Mouse (Mus musculus) intestine, postnatal 0 days (tissue): ENCODE measurements around the gene Arih2. TPM values are rescaled to one million over a fixed set of nuclear protein-coding genes. Genes with fewer than 3 reads are reported as not detected.

Source experiments
- ATAC-seq: fragments of 200-750 bp; cut with Nextera tagmentation; 2 replicates; pipeline ENCODE4 v1.8.0; 2017; ENCODE audit warnings: mild to moderate bottlenecking, moderate TSS enrichment, moderate library complexity
- H3K27ac ChIP-seq: fragments of 300-500 bp; sonication (generic); 2 replicates; pipeline ENCODE4 v1.5.1; 2014; ENCODE audit warnings: mild to moderate bottlenecking, low read depth, low read length, moderate library complexity
- H3K27me3 ChIP-seq: fragments of 300-500 bp; sonication (generic); replicated peaks from 2 replicates; pipeline ENCODE4 v1.6.1; 2014; ENCODE audit warnings: low read length, mixed read lengths; ENCODE audit not compliant: control insufficient read depth, insufficient read depth
- H3K36me3 ChIP-seq: fragments of 300-500 bp; sonication (generic); 2 replicates; pipeline ENCODE4 v1.6.1; 2014; ENCODE audit warnings: mild to moderate bottlenecking, moderate library complexity; ENCODE audit not compliant: control insufficient read depth, insufficient read depth
- H3K4me1 ChIP-seq: fragments of 300-500 bp; sonication (generic); replicated peaks from 2 replicates; pipeline ENCODE4 v1.6.1; 2014; ENCODE audit warnings: antibody characterized with exemption, low read length, mixed read lengths; ENCODE audit not compliant: control insufficient read depth, insufficient read depth
- H3K4me2 ChIP-seq: fragments of 300-500 bp; sonication (generic); replicated peaks from 2 replicates; pipeline ENCODE4 v1.6.1; 2014; ENCODE audit warnings: low read depth, mild to moderate bottlenecking, moderate library complexity
- H3K4me3 ChIP-seq: fragments of 300-500 bp; sonication (generic); 2 replicates; pipeline ENCODE4 v1.5.1; 2014; ENCODE audit warnings: low read depth, low read length
- H3K9ac ChIP-seq: fragments of 300-500 bp; sonication (generic); 2 replicates; pipeline ENCODE4 v1.6.1; 2014; ENCODE audit warnings: mild to moderate bottlenecking, low read depth, low read length
- H3K9me3 ChIP-seq: fragments of 300-500 bp; sonication (generic); 2 replicates; pipeline ENCODE4 v1.6.1; 2016; ENCODE audit warnings: mixed run types; ENCODE audit not compliant: control insufficient read depth
- CTCF ChIP-seq: sonication (generic); IDR thresholded peaks from 2 replicates; pipeline ENCODE4 v1.5.1; 2016; ENCODE audit warnings: low read depth, mild to moderate bottlenecking, control low read depth, antibody characterized with exemption, moderate library complexity
- WGBS: fragments of 180-500 bp; shearing (Covaris S2); extraction: QIAGEN DNeasy Blood & Tissue Kit; methylation state at CpG from one replicate; pipeline ENCODE4 v1.1.7; 2014; 5-methylcytosine and 5-hydroxymethylcytosine counted together
- polyA plus RNA-seq: library from polyadenylated mRNA; unstranded; fragments of >200 nt; fragmentation: Nextera tagmentation; extraction: Ambion mirVana; gene quantifications from 2 replicates; pipeline ENCODE4 v1.2.1, GENCODE M21; 2015

Gene Arih2
- polyA plus RNA-seq, 1 experiment from 2014 or later, result 22.6 TPM

DNA sequence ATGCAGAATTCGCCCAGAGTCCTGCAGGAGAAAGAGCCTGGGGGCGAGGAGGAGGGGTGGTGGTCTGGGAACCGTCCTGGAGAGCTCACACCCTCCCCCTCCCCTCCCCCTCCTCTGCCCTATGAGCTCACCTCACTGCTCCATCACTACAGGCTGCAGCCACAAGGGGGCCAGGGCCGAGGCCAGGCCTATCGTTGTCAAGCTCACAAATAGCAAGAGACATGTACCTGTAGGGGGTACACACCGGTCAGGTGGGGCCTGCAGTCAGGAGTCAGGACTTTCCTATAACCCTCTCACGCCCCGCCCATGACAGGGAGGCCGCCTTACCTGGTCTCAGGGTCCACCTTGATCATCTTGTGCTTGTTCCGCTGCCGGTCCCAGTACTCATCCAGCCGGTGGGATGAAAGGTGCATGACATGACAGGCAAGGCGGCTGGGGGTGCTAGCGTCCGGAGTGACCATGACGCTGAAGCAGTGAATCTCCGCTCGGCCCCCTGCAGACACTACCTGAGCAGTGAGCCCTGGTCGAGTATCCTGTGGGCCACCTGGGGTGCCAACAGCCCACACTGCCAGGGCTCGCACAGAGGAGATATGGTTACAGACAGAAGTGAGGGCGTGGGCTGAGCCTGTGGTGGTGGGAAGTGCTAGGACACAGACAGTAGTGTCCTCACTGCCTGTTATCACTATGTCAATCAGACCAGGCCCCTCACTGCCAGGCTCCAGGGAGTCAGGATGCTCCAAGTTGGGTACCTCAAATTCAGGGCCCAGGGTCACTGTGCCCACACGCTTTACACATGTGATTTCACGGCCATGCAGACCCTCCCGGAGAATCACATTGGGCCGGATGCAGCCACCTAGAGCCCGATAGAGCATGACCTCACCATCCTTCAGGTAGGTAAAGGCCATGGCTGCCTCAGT is 75.2 kb downstream of the Arih2 start:
- Histone ChIP-seq H3K9ac (no peak overlapping the region), H3K4me1 (0 out of 2 replicates have a peak, but pooled peaks cover 3% of the 10 kb centered on the region), H3K27me3 (no peaks in the 10 kb centered on the region), H3K27ac (no peak overlapping the region), H3K9me3 (no peaks in the 10 kb centered on the region), H3K4me3 (no peak overlapping the region), H3K36me3 (peaks cover 45% of the 10 kb centered on the region), H3K4me2 (no peak overlapping the region)
- TF ChIP-seq CTCF, result peak; percentile 82
- WGBS, result 62% methylated on average over 25 of the region's 26 CpGs
- ATAC-seq, result no peak

DNA sequence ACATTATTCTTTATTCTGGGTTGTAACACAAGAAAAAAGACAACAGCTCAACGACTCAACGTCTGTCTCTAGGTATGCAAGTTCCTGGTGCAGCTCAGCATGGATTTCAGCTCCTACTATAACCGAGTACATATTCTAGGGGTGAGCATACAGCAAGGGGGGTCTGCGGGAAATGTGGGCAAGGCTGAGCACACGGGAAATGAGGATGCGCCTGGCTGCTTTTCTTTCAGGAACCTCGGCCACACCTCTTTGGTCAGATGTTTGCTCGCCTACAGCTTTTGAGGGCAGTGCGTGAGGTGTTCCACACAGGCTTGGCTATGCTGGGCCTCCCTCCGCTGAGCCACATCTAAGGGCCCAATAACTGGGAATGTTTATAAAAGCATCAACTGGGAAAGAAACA is 76.9 kb downstream of the Arih2 start:
- TF ChIP-seq CTCF, result no peak
- Histone ChIP-seq H3K4me2 (no peak overlapping the region), H3K27me3 (no peaks in the 10 kb centered on the region), H3K9me3 (no peaks in the 10 kb centered on the region), H3K27ac (no peak overlapping the region), H3K4me1 (peaks cover 10% of the 10 kb centered on the region; the same call in 1 of the 2 replicates), H3K4me3 (no peak overlapping the region), H3K9ac (no peak overlapping the region), H3K36me3 (peaks cover 45% of the 10 kb centered on the region)
- 73% methylated on average over 10 of the region's 10 CpGs for WGBS
- no peak for ATAC-seq

DNA sequence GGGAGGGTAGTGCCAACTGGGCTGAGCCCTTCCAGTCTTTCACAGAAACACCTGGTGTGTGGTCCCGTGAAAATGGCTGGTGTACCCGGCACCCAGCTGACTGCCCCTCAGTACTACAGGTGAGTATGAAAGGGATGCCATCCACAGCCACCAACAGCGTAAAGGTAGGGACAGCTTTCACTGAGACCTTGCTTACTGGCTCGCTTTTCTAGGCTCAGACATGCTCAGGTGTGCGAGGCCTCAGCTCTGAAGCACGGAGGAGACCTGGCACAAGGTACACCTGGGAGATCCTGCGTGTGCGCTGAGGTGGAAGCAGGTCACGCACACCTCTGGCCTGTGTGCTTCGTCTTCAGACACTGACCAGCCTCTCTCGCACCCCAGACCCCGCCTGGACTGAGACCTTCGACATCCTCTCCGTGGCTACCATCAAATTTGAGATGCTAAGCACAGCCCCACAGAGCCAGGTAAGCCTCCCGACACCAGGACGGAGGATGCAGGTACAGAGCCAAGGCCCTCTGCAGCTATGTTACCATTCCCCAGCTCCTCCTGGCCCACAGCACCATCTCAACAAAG is 77.7 kb downstream of the Arih2 start:
- Histone ChIP-seq H3K4me2 (no peak overlapping the region), H3K9ac (no peak overlapping the region), H3K4me1 (peaks cover 10% of the 10 kb centered on the region; the same call in 1 of the 2 replicates), H3K9me3 (no peaks in the 10 kb centered on the region), H3K27me3 (no peaks in the 10 kb centered on the region), H3K36me3 (peaks cover 45% of the 10 kb centered on the region), H3K27ac (no peak overlapping the region), H3K4me3 (no peak overlapping the region)
- TF ChIP-seq CTCF, result no peak
- ATAC-seq, result no peak
- 93% methylated on average over 16 of the region's 16 CpGs for WGBS

DNA sequence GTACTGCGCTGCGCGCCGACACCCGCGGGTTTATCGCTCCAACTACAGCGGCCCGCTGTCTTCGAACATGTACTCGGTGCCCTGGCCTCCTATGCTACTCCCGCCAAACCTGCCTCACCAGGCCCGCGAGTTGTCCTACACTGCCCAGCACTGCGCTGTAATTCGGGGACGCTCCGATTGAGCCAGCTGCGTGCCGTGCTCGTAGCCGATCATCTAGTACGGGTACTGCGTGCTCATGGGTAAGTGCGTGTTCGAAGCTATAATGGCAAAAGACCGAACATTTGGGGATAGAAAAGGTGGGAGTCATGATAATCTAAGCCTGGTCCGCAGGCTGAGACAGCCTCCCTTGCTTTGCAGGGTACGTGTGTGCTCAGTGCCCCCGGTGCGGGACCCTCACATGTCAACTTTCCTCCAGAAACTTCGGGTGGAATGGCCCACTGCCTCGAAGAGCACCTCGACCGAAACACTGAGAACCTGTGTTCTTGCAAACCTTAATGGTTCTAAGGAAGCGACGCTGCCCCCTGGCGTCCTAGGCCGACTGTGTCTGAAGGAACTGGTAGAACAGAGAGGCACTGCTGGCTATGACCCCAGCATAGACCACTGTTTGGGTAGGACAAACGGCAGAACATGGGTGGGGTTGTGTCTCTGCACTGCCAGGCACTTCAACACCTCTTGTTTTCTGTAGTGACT is 78.8 kb downstream of the Arih2 start:
- TF ChIP-seq CTCF, result peak; percentile 86
- H3K4me2 ChIP-seq, result peak overlapping the region; percentile 98
- H3K9ac ChIP-seq, result peak overlapping the region; percentile 45; the same call in 1 of the 2 replicates
- H3K27ac ChIP-seq, result peak overlapping the region; percentile 42; the same call in 1 of the 2 replicates
- no peaks in the 10 kb centered on the region for H3K9me3 ChIP-seq
- peaks cover 33% of the 10 kb centered on the region for H3K36me3 ChIP-seq
- WGBS, result under 1% methylated on average over 40 of the region's 40 CpGs
- H3K4me1 ChIP-seq, result peaks cover 12% of the 10 kb centered on the region; the same call in 1 of the 2 replicates
- H3K4me3 ChIP-seq, result peak overlapping the region; percentile 65
- no peaks in the 10 kb centered on the region for H3K27me3 ChIP-seq
- ATAC-seq, result no peak

DNA sequence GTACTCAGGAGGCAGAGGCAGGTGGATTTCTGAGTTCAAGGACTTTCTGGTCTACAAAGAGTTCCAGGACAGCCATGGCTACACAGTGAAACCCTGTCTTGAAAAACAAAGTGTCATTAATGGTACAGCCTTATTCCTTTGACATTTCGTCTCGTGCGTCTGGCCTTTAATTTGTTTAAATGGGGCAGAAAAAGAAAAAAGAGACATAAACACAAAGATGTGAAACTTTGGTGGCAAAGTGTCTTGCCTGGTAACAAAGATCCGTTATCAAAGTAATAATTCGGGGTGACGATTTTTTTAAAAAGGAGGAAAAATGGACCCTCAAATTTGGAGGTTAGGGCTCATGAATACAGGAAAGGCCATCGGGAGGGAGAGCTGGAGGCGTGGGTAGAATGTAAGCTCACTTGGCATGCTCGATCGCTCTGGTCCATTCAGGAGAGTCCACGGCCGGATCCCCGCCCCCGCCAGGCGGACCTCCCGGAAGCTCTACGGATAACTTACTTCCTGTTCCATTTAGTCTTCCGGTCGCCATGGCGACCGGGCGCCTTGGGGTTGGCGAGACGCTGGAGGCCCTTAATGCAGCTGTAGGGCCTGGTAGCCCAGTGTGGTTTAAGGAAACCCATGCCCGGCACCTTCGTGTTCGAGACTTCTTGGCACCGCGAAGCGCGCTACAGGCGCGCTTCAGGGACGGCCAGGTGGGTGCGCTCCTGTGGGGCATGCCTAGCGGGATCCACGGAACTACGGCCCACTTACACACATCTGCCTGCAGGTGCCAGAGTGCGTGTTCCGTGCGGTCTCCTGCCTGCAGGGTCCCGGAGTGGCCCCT is 79.6 kb downstream of the Arih2 start, which contains the start of gene Dalrd3:
TSS of gene Dalrd3 (plus strand) at position 506 of the 826 bp plus-strand sequence.
- Histone ChIP-seq H3K9ac (peak within 1 kb of the TSS; percentile 45; the same call in 1 of the 2 replicates), H3K4me3 (peak within 1 kb of the TSS; percentile 69), H3K27me3 (no peaks in the 10 kb centered on the region), H3K4me2 (peak within 1 kb of the TSS; percentile 98), H3K36me3 (peaks cover 29% of the 10 kb centered on the region), H3K27ac (peak within 1 kb of the TSS; percentile 91), H3K9me3 (no peaks in the 10 kb centered on the region), H3K4me1 (peaks cover 12% of the 10 kb centered on the region; the same call in 1 of the 2 replicates)
- 5% methylated on average over 42 of the region's 42 CpGs for WGBS
- ATAC-seq, result peak; percentile 45
- no peak for TF ChIP-seq CTCF
